Mouse (Mus musculus): ENCODE results near the gene Pak4.

DNA sequence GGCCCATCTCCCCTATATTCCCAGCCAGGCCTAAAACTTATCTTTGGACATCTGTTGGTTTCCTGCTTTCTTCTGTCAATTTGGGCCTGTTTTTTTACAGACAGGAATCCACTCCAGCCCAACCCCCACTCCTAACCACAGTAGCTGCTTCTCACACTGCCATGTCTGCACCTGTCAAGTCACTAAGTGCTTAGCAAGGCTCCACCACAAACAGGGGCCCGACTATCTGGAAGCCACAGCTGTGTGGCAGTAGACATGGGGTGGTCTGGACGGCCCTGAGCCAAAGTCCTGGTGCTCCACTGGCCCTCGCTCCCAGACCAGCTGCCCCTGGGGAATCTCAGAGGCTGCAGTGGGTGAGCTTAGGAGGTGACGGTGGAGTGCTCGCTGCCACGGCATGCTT, 40.3 kb downstream of the Pak4 start:
- no peak for TF ChIP-seq GATA1 (IDR thresholded peaks at IDR 0.05; ENCODE audit: low read length)
- no peak for TF ChIP-seq TAL1 (IDR thresholded peaks at IDR 0.05; ENCODE audit: low read length)
